Mouse (Mus musculus) myocyte (in vitro differentiated cells): Measurements from ENCODE around the gene Spatc1l.

Experiments
- CEBPB ChIP-seq: IDR thresholded peaks from 2 replicates; pipeline ENCODE4 v1.6.1; 2011; ENCODE audit warnings: mild to moderate bottlenecking, moderate library complexity; ENCODE audit not compliant: poor library complexity, insufficient read depth, severe bottlenecking
- MAX ChIP-seq: IDR thresholded peaks from one replicate; pipeline ENCODE4 v1.6.1; 2011; ENCODE audit warnings: low read depth, mild to moderate bottlenecking, control low read depth
- MYOD1 ChIP-seq, 3 experiments: IDR thresholded peaks; one replicate each; pipeline ENCODE4 v1.6.1; 2011; ENCODE audit warnings: control low read depth in 2 of 3, low read depth in 2 of 3, mild to moderate bottlenecking in 2 of 3, moderate library complexity in 1 of 3; ENCODE audit not compliant: insufficient read length in 2 of 3, control insufficient read depth in 1 of 3
- POLR2A ChIP-seq: IDR thresholded peaks from one replicate; pipeline ENCODE4 v1.6.1; 2011; ENCODE audit warnings: low read depth, mild to moderate bottlenecking, control low read depth, moderate library complexity; ENCODE audit not compliant: insufficient read length
- POLR2AphosphoS2 ChIP-seq: IDR thresholded peaks from one replicate; pipeline ENCODE4 v1.6.1; 2011; ENCODE audit warnings: low read depth, control low read depth; ENCODE audit not compliant: insufficient read length
- REST ChIP-seq: IDR thresholded peaks from one replicate; pipeline ENCODE4 v1.6.1; 2011; ENCODE audit warnings: mild to moderate bottlenecking, control low read depth, moderate library complexity; ENCODE audit not compliant: insufficient read depth, insufficient read length
- SRF ChIP-seq: IDR thresholded peaks from one replicate; pipeline ENCODE4 v1.6.1; 2011; ENCODE audit warnings: low read depth; ENCODE audit not compliant: control insufficient read depth, insufficient read length
- TCF12 ChIP-seq: IDR thresholded peaks from one replicate; pipeline ENCODE4 v1.6.1; 2011; ENCODE audit warnings: mild to moderate bottlenecking, control low read depth; ENCODE audit not compliant: poor library complexity, insufficient read depth, severe bottlenecking
- TCF3 ChIP-seq: IDR thresholded peaks from one replicate; pipeline ENCODE4 v1.6.1; 2011; ENCODE audit warnings: low read depth, control low read depth; ENCODE audit not compliant: insufficient read length
- USF1 ChIP-seq: IDR thresholded peaks from one replicate; pipeline ENCODE4 v1.6.1; 2011; ENCODE audit warnings: low read depth, mild to moderate bottlenecking, control low read depth, moderate library complexity

DNA sequence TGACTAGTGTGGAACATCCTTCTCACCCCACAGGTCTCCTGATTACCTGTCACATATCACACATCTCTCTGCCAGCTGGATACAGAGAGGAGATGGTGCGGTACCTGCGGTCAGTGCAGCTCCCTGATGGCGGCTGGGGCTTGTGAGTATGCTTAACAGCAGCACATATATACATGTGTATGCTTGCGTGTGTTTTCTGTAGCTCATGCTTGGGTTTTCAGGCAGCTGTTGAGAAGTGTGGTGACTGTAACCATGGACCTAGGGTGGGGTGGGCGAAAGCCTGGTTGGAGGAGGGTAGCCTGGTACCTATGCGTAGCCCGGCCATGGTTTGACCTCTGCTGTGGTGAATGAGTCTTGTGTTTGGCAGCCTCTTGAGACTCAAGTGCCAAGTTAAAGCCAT, 26.5 kb upstream of the Spatc1l start:
- TF ChIP-seq MAX (no peak), POLR2AphosphoS2 (no peak), POLR2A (no peak), USF1 (no peak), TCF12 (no peak), REST (no peak), MYOD1 (IDR thresholded peaks at IDR 0.05; ENCODE audit: control insufficient read depth in 1 of 3, insufficient read length in 2 of 3, low read depth in 2 of 3) (no peak), SRF (no peak), CEBPB (no peak), TCF3 (no peak)
